Mouse (Mus musculus): ENCODE data around the gene A230050P20Rik.

Gene A230050P20Rik

DNA sequence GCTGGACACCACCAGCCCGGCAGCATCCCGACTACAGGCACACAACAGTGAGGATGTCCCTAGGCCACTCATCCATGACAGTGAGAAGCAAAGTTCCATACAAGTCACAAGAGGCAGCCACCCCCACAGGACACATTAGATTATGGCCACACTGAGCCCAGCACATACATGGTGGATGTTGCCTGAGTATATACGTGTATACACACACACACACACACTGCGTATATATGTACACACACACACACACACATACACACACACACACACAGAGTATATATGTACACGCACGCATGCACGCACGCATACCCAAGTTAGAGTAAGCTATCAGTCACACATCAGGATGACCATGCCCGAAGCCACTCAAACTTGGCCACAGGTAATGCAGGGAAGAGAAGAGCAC, 26.9 kb downstream of the A230050P20Rik start:
- no peak for DNase-seq (ENCODE audit: low spot score in 2 of 2)

DNA sequence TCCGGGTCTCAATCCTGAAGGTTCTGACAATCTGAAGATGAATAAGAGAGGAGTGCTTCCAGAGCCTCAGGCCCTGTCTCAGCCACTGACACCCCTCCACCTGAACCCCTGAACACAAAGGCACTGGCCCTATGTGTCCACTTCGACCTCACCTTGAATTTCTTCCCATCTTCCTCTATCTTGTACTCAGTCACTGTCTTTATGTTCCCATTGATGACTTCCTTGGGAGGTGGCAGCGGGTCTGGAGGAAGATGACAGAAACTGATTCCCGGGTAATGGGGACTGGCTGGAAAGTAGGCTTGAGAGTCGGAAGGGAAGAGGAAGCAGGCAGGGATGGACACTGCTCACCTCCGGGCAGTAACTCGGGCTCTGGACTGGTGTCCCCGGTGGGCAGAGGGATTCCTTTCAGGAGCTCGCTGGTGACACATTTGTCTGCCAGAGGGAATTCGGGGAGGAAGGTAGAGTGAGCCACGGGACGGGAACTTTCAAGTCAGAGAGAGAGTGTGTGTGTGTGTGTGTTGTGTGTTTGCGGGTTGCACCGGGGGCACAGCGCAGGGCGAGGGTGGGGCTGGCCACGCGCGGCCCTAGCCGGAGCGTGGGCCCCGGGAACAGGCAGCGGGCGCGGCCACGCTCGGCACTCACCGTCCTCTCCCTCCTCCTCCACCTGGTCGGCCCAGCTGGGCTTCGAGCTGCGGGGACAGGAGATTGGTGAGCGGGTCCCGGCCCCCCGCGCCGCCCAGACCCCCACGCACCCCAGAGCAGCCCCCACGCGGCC, 29.5 kb downstream of the A230050P20Rik start:
- DNase-seq (ENCODE audit: low spot score in 2 of 2) = no peak

DNA sequence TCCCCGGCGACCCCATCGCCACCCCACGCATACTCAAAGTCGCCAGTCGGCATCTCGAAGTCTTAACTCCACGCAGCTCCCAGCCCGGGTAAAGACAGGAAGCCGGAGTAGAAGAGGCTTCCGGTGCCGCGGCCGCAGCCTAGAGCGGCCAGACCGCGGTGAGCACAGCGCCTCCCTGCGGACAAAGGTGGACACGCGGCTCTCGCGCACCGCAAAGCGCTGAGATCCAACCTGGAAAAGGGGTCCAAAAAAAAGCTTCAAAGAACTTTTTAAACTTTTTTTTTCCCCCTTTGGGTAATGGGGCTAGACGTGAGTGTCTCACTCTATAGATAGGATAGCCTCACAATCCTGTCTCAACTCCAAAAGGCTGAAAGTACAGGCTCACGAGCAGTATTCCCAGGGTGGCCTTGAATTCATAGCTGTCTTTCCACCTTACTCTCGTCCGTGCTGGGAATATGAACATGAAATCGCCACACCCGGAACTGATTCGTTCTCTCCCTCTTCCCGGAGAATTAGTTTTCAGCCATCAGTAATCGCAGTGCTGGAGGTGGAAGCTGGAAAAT, 30.1 kb downstream of the A230050P20Rik start, which contains the start of gene Eif3g:
Gene Eif3g (minus strand): TSS at position 113 of the 563 bp plus-strand sequence.
- peak; percentile 80 to 86 for DNase-seq (ENCODE audit: low spot score in 2 of 2)

DNA sequence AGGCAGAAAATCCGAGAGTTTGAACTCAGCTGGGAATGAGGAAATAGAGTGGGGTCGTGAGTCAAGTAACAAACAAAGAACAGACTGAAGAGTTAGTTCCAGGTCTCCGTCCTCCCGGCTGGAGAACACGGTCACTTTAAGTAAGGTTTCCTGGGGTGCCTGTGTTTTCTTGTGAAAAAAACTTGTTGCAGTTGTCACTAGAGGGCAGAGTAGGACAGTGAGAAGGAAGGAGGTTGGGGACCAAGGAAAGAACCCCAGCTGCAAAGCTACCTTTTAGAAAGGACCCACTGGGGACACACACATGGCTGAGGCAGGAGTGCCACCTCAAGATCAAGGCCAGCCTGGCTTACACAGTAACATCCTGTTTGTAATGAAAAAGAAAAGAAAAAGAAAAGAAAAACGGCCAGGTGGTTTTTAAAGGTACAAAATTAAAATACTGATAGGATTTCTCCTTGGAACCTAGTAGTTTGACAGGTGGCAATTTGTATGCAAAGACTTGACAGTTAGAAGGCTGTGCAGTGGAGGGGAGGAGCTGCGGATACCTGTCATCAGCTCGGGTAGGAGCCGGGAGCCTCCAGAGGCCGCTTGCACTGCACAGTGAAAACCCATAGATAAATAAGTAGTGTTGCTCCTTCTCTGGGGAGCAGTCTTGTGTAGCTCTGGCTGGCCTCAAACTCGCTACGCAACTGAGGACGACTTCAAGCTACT, 33.2 kb downstream of the A230050P20Rik start:
- DNase-seq (ENCODE audit: low spot score in 2 of 2) = peak; percentile 49 to 59

DNA sequence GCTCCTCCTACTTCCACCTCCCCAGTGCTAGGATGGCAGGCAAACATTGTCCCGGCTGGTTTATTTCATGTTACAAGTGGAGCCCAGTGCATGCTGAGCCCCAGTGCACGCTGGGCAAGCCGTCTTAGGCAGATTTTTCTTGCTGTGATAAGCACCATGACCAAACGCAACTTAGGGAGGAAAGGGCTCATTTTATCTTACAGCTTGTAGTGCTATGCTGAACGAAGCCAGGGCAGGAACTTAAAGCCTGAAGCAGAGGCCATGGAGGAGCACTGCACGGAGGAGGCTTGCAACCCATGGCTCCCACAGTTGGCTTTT, 33.7 kb downstream of the A230050P20Rik start:
- no peak for DNase-seq (ENCODE audit: low spot score in 2 of 2)

DNA sequence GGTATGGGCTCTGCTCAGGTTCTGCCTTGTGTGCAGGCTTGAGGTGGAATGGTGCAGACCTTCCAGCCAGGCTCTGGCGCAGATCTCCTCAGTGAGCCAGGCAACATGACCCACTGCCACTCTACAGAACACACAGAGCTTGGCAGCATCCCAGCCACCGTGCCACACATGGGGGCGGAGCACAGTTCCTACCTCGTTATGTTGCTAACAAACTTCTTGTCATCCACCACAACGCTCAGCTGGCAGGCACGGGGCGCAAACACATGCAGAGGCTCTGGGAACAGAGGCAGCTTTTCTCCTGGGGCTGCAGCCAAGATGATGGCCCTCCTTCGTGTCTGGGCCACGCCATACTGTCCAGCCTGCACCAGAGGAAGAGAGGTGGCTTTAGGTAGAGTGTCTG, 41.5 kb downstream of the A230050P20Rik start:
- no peak for DNase-seq (ENCODE audit: low spot score in 2 of 2)

DNA sequence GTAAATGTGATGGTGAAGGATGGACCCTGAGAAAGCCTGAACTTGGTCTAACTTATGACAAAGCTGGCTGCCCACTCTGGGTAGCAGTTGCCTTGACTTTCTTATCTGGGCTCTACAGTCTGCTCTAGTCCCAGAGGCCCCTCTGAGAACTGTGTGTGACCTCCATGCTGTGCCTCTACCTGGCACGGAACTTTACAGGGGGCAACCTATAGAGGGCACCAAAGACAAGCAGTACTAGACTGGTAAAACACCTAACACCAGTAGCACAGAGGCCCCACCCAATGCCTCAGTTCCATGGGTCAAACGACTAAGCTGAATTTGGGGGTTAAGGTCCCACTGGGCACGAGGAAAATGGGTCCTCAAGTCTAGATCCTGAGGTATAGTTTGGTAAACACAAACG, 47.7 kb downstream of the A230050P20Rik start:
- DNase-seq (ENCODE audit: low spot score in 2 of 2) = peak; percentile 36 to 49

DNA sequence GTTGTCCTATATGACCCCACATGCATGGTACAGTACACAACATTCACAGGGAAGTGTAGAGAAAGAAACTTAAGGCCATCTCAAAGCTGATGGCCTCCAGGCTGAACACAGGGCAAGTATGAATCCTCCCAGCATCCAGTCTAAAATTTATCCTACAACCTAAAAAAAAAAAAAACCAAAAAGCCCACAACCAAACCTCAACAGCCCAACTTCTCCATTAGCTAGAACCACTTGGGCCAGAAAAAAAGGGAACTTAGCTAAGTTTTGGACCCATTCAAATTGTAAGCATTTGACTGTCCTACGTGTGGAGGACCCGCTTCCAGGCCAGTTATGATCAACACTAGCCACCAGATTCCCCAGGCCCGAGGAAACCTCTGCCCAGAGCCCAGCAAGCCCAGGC, 54.8 kb downstream of the A230050P20Rik start:
- DNase-seq (ENCODE audit: low spot score in 2 of 2) = no peak

Measured in natural killer cell, adult 2 months (primary cell).